Mouse (Mus musculus): ENCODE measurements around the gene Il1f10. TPM values are rescaled to one million over a fixed set of nuclear protein-coding genes. Genes with fewer than 3 reads are reported as not detected.

Gene Il1f10
- not detected in 2 replicates for polyA plus RNA-seq (2015; fragmentation: Nextera tagmentation; extraction: Ambion mirVana)

- Histone ChIP-seq H3K9ac (no peak within 1 kb of the TSS), H3K27ac (no peak within 1 kb of the TSS), H3K36me3 (no peaks in the 10 kb centered on the region), H3K4me1 (replicated peaks) (no peaks in the 10 kb centered on the region), H3K4me3 (no peak within 1 kb of the TSS), H3K4me2 (no peak within 1 kb of the TSS), H3K9me3 (no peaks in the 10 kb centered on the region), H3K27me3 (no peaks in the 10 kb centered on the region)
- WGBS: 89% methylated on average over 5 of the region's 5 CpGs
- no peak for ATAC-seq (ENCODE audit: low FRiP score)
Observed at GRCm38 (mm10) chr2:24290896-24291295, at the start of gene Il1f10. Gene Il1f10, plus strand, starts transcription at chr2:24291196.

- H3K9ac ChIP-seq: no peak overlapping the region
- WGBS: 92% methylated on average over 1 of the region's 1 CpGs
- H3K27me3 ChIP-seq: no peaks in the 10 kb centered on the region
- H3K36me3 ChIP-seq: no peaks in the 10 kb centered on the region
- no peak overlapping the region for H3K27ac ChIP-seq
- H3K4me2 ChIP-seq: no peak overlapping the region
- H3K9me3 ChIP-seq: no peaks in the 10 kb centered on the region
- H3K4me1 ChIP-seq (replicated peaks): no peaks in the 10 kb centered on the region
- ATAC-seq (ENCODE audit: low FRiP score): no peak
- no peak overlapping the region for H3K4me3 ChIP-seq
Observed at GRCm38 (mm10) chr2:24267503-24267902, 23.5 kb upstream of the Il1f10 start.

GRCm38 (mm10) chr2:24273619-24274018 lies 17.4 kb upstream of the Il1f10 start:
- Histone ChIP-seq H3K4me1 (replicated peaks) (no peaks in the 10 kb centered on the region), H3K4me3 (no peak overlapping the region), H3K36me3 (no peaks in the 10 kb centered on the region), H3K9ac (no peak overlapping the region), H3K4me2 (no peak overlapping the region), H3K27me3 (no peaks in the 10 kb centered on the region), H3K9me3 (no peaks in the 10 kb centered on the region), H3K27ac (no peak overlapping the region)
- WGBS: 86% methylated on average over 2 of the region's 2 CpGs
- ATAC-seq (ENCODE audit: low FRiP score): no peak

DNA sequence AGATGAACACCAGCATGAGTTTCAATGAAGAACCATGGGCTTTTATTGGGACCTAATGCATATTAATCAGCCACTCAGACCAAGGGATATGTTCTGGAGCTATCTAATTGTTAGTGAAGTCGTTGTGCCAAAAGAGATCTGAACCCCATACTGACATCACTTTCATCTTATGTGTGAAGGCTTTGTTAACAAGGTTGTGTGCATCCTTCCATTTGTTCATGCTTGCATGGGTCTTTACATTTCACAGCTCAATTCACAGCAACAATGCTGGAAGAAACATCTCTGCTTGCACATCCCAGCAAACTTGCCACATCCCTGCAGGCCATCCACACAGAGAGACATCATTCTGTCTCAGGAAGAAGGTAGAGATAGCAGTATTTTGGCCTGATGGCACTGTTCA lies 15.8 kb upstream of the Il1f10 start:
- Histone ChIP-seq H3K4me3 (no peak overlapping the region), H3K4me1 (replicated peaks) (no peaks in the 10 kb centered on the region), H3K36me3 (no peaks in the 10 kb centered on the region), H3K9ac (no peak overlapping the region), H3K4me2 (no peak overlapping the region), H3K27me3 (no peaks in the 10 kb centered on the region), H3K9me3 (no peaks in the 10 kb centered on the region), H3K27ac (no peak overlapping the region)
- 14% methylated on average over 1 of the region's 1 CpGs for WGBS
- ATAC-seq (ENCODE audit: low FRiP score): no peak

DNA sequence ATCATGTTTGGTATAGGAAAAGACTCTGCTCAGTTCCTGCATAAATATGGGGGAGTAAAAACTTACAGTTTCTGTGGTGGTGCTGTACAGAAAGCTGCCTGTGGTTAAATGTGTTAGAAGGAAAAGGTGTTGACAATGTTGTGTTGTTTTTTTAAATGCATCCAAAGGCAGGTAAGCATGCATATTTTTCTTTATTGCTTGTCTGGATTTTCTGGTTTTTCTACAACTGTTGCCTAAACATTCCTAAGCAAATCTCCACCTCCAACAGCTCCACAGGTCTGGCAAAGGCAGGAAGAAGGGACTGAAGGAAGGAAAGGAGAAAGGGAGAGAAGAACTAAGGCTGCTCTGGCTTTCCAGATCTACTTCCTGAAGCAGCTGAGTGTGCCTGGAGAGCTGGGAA lies 14.3 kb upstream of the Il1f10 start, which contains the start of gene Il1f5:
TSS of gene Il1f5 (plus strand) at position 301 of the 400 bp plus-strand sequence.
- H3K27ac ChIP-seq: no peak within 1 kb of the TSS
- H3K9me3 ChIP-seq: no peaks in the 10 kb centered on the region
- ATAC-seq (ENCODE audit: low FRiP score): no peak
- H3K4me1 ChIP-seq (replicated peaks): no peaks in the 10 kb centered on the region
- H3K4me2 ChIP-seq: no peak within 1 kb of the TSS
- H3K4me3 ChIP-seq: no peak within 1 kb of the TSS
- no peaks in the 10 kb centered on the region for H3K36me3 ChIP-seq
- H3K9ac ChIP-seq: no peak within 1 kb of the TSS
- no peaks in the 10 kb centered on the region for H3K27me3 ChIP-seq

GRCm38 (mm10) chr2:24294616-24295015 lies 3.6 kb downstream of the Il1f10 start:
- H3K36me3 ChIP-seq: no peaks in the 10 kb centered on the region
- H3K27ac ChIP-seq: no peak overlapping the region
- no peaks in the 10 kb centered on the region for H3K9me3 ChIP-seq
- H3K4me3 ChIP-seq: no peak overlapping the region
- H3K4me1 ChIP-seq (replicated peaks): no peaks in the 10 kb centered on the region
- ATAC-seq (ENCODE audit: low FRiP score): no peak
- no peaks in the 10 kb centered on the region for H3K27me3 ChIP-seq
- 62% methylated on average over 1 of the region's 1 CpGs for WGBS
- H3K4me2 ChIP-seq: no peak overlapping the region
- no peak overlapping the region for H3K9ac ChIP-seq

DNA sequence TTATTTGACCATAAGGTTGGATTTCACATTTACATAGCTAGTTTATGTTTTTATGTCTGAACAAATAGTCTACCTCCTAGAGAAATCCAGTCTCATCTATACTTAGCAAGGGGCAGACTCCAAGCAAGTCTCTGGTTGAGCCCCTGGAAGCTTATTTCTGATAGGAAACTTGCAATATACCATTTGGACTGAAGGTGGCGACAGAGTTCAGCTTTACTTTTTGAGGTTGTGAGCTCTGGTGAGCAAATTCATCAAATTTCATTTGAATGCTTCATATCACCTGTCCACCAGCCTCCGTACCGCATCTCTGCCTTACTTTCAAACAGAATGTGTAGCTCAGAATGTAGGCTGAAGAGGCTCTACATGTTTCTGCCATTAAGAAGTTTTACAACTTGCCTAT lies 5.8 kb downstream of the Il1f10 start:
- Histone ChIP-seq H3K4me1 (replicated peaks) (no peaks in the 10 kb centered on the region), H3K27ac (no peak overlapping the region), H3K9ac (no peak overlapping the region), H3K27me3 (no peaks in the 10 kb centered on the region), H3K9me3 (no peaks in the 10 kb centered on the region), H3K4me2 (no peak overlapping the region), H3K4me3 (no peak overlapping the region), H3K36me3 (no peaks in the 10 kb centered on the region)
- ATAC-seq (ENCODE audit: low FRiP score): no peak
- 9% methylated on average over 3 of the region's 3 CpGs for WGBS

DNA sequence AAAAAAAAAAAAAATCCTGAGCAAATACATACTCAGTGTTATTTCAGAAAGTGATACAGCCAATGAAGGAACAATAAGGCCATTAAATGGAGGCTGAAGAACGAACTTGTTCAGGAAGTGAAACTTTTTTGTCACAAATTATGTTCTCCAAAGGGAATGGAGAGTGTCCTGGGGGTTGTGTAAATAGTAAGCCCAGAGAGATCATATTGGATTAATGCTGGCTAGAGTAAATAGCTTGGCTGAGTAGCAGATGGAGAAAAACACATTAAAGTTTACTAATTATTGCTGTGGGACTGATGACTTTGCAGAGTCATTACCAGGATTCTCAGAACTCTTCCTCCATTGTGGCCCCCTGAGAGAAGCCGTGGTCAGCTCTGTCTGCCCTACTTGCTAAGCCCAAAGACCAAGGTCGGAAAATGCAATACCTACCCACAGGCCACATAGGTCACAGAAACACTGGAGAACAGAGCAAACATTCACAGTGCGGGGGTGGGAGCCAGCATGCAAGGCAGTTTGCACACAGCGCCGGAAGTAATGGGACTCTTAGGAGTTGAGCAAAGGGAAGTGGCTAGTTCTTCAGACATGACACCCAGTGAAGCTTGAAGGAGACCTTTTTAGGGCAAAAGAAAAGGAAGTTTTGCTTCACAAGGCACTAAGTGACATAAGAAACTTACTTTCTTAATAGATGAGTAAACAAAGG lies 20.5 kb downstream of the Il1f10 start:
- H3K27me3 ChIP-seq: no peaks in the 10 kb centered on the region
- no peaks in the 10 kb centered on the region for H3K4me1 ChIP-seq (replicated peaks)
- no peak overlapping the region for H3K27ac ChIP-seq
- H3K4me2 ChIP-seq: no peak overlapping the region
- no peak for ATAC-seq (ENCODE audit: low FRiP score)
- no peak overlapping the region for H3K9ac ChIP-seq
- no peak overlapping the region for H3K4me3 ChIP-seq
- no peaks in the 10 kb centered on the region for H3K9me3 ChIP-seq
- no peaks in the 10 kb centered on the region for H3K36me3 ChIP-seq
- WGBS: 77% methylated on average over 6 of the region's 6 CpGs

- WGBS: 94% methylated on average over 1 of the region's 1 CpGs
- Histone ChIP-seq H3K27ac (no peak overlapping the region), H3K4me2 (no peak overlapping the region), H3K27me3 (no peaks in the 10 kb centered on the region), H3K4me3 (no peak overlapping the region), H3K4me1 (replicated peaks) (no peaks in the 10 kb centered on the region), H3K9me3 (no peaks in the 10 kb centered on the region), H3K9ac (no peak overlapping the region), H3K36me3 (no peaks in the 10 kb centered on the region)
- ATAC-seq (ENCODE audit: low FRiP score): no peak
Observed at GRCm38 (mm10) chr2:24316919-24317318, 25.9 kb downstream of the Il1f10 start.

GRCm38 (mm10) chr2:24317919-24318598 lies 27.1 kb downstream of the Il1f10 start:
- Histone ChIP-seq H3K27me3 (no peaks in the 10 kb centered on the region), H3K4me3 (no peak overlapping the region), H3K27ac (no peak overlapping the region), H3K9ac (no peak overlapping the region), H3K36me3 (no peaks in the 10 kb centered on the region), H3K4me1 (replicated peaks) (no peaks in the 10 kb centered on the region), H3K4me2 (no peak overlapping the region), H3K9me3 (no peaks in the 10 kb centered on the region)
- no peak for ATAC-seq (ENCODE audit: low FRiP score)
- WGBS: 88% methylated on average over 4 of the region's 4 CpGs

- 70% methylated on average over 3 of the region's 3 CpGs for WGBS
- Histone ChIP-seq H3K9ac (no peak overlapping the region), H3K9me3 (no peaks in the 10 kb centered on the region), H3K36me3 (no peaks in the 10 kb centered on the region), H3K4me2 (no peak overlapping the region), H3K4me1 (replicated peaks) (no peaks in the 10 kb centered on the region), H3K27ac (no peak overlapping the region), H3K4me3 (no peak overlapping the region), H3K27me3 (no peaks in the 10 kb centered on the region)
- ATAC-seq (ENCODE audit: low FRiP score): no peak
Observed at GRCm38 (mm10) chr2:24335333-24335732, 44.3 kb downstream of the Il1f10 start.

- H3K27me3 ChIP-seq: no peaks in the 10 kb centered on the region
- no peak for ATAC-seq (ENCODE audit: low FRiP score)
- WGBS: 75% methylated on average over 2 of the region's 2 CpGs
- no peak within 1 kb of the TSS for H3K27ac ChIP-seq
- no peak within 1 kb of the TSS for H3K4me2 ChIP-seq
- no peaks in the 10 kb centered on the region for H3K9me3 ChIP-seq
- H3K9ac ChIP-seq: no peak within 1 kb of the TSS
- H3K4me3 ChIP-seq: no peak within 1 kb of the TSS
- H3K4me1 ChIP-seq (replicated peaks): no peaks in the 10 kb centered on the region
- H3K36me3 ChIP-seq: no peaks in the 10 kb centered on the region
Observed at GRCm38 (mm10) chr2:24336545-24336944, 45.5 kb downstream of the Il1f10 start, which contains the start of gene Il1rn. Gene Il1rn, plus strand, starts transcription at chr2:24336853.

GRCm38 (mm10) chr2:24341395-24341885 lies 50.4 kb downstream of the Il1f10 start:
- no peak for ATAC-seq (ENCODE audit: low FRiP score)
- WGBS: 72% methylated on average over 3 of the region's 3 CpGs
- Histone ChIP-seq H3K4me2 (no peak overlapping the region), H3K9ac (no peak overlapping the region), H3K9me3 (no peaks in the 10 kb centered on the region), H3K27me3 (no peaks in the 10 kb centered on the region), H3K4me3 (no peak overlapping the region), H3K27ac (no peak overlapping the region), H3K36me3 (no peaks in the 10 kb centered on the region), H3K4me1 (replicated peaks) (no peaks in the 10 kb centered on the region)

Measured in hindbrain, embryonic 13.5 days (tissue).